Mouse (Mus musculus): ENCODE results near the gene Shcbp1l. TPM values are rescaled to one million over a fixed set of nuclear protein-coding genes. Genes with fewer than 3 reads are reported as not detected.

Shcbp1l gene
- total and polyA plus RNA-seq, 3 experiments: 0.59 to 1.6 TPM; not detected in 1

- DNase-seq (ENCODE audit: extremely low read depth): no peak
- Histone ChIP-seq H3K36me3 (replicated peaks in 1 of 2; ENCODE audit: control insufficient read depth in 1 of 2, insufficient read depth in 1 of 2, low read length in 1 of 2) (no peaks in the 10 kb centered on the region), H3K27ac (ENCODE audit: insufficient read depth, low read depth) (no peak overlapping the region), H3K4me2 (ENCODE audit: insufficient read depth, low read depth, poor library complexity, severe bottlenecking) (0 out of 2 replicates have a peak overlapping the region, but pooled peaks have one; percentile 2), H3K79me2 (replicated peaks; ENCODE audit: control insufficient read depth, extremely low read depth, insufficient read depth, poor library complexity, severe bottlenecking) (no peaks in the 10 kb centered on the region), H3K27me3 (replicated peaks) (no peaks in the 10 kb centered on the region), H3K4me3 (replicated peaks in 1 of 3; ENCODE audit: low read depth in 2 of 3, low read length in 2 of 3, poor library complexity in 1 of 3) (no peak overlapping the region), H3K4me1 (ENCODE audit: control insufficient read depth in 1 of 2, insufficient read depth in 2 of 2) (0 out of 4 replicates have a peak, but pooled peaks cover 0 to 2% of the 10 kb centered on the region in 2 experiments), H3K9me3 (replicated peaks; ENCODE audit: low read length) (no peaks in the 10 kb centered on the region), H3K9ac (ENCODE audit: insufficient read depth, low read depth) (no peak overlapping the region)
- dilution Hi-C loops (cut with MboI; ENCODE audit: extremely low pct_ligation_motif_present, extremely low pct_unique_long_range_greater_than_20kb, low sequenced_read_pairs) (no loop called here), in situ Hi-C loops (cut with MboI; ENCODE audit: low pct_ligation_motif_present, low pct_unique_long_range_greater_than_20kb, low sequenced_read_pairs) (loop anchor here (25.0 kb wide), 2 partner anchors 591 to 841 kb away; no protein-coding TSS in a partner anchor)
- TF ChIP-seq MAX (IDR thresholded peaks at IDR 0.05; ENCODE audit: low read length) (no peak), USF1 (IDR thresholded peaks at IDR 0.05; ENCODE audit: low read depth, low read length) (peak; percentile 43)
Observed at GRCm38 (mm10) chr1:153378587-153378986, 46.4 kb upstream of the Shcbp1l start.

GRCm38 (mm10) chr1:153379832-153380231 is 45.1 kb upstream of the Shcbp1l start:
- Histone ChIP-seq H3K9me3 (replicated peaks; ENCODE audit: low read length) (no peaks in the 10 kb centered on the region), H3K9ac (ENCODE audit: insufficient read depth, low read depth) (no peak overlapping the region), H3K4me1 (ENCODE audit: control insufficient read depth in 1 of 2, insufficient read depth in 2 of 2) (0 out of 4 replicates have a peak, but pooled peaks cover 0 to 2% of the 10 kb centered on the region in 2 experiments), H3K4me2 (ENCODE audit: insufficient read depth, low read depth, poor library complexity, severe bottlenecking) (no peak overlapping the region), H3K4me3 (replicated peaks in 1 of 3; ENCODE audit: low read depth in 2 of 3, low read length in 2 of 3, poor library complexity in 1 of 3) (no peak overlapping the region), H3K27me3 (replicated peaks) (peaks cover under 1% of the 10 kb centered on the region), H3K79me2 (replicated peaks; ENCODE audit: control insufficient read depth, extremely low read depth, insufficient read depth, poor library complexity, severe bottlenecking) (no peaks in the 10 kb centered on the region), H3K36me3 (replicated peaks in 1 of 2; ENCODE audit: control insufficient read depth in 1 of 2, insufficient read depth in 1 of 2, low read length in 1 of 2) (no peaks in the 10 kb centered on the region), H3K27ac (ENCODE audit: insufficient read depth, low read depth) (no peak overlapping the region)
- in situ Hi-C loops (cut with MboI; ENCODE audit: low pct_ligation_motif_present, low pct_unique_long_range_greater_than_20kb, low sequenced_read_pairs) (loop anchor here (10.0 to 25.0 kb wide), 3 partner anchors 275 to 843 kb away; no protein-coding TSS in a partner anchor), dilution Hi-C loops (cut with MboI; ENCODE audit: extremely low pct_ligation_motif_present, extremely low pct_unique_long_range_greater_than_20kb, low sequenced_read_pairs) (no loop called here)
- no peak for DNase-seq (ENCODE audit: extremely low read depth)
- no peak for TF ChIP-seq USF2 (conservative IDR thresholded peaks at IDR 0.05; ENCODE audit: low read depth, low read length)
- no peak for TF ChIP-seq MYC (IDR thresholded peaks at IDR 0.05; ENCODE audit: low read depth, low read length)
- no peak for TF ChIP-seq NELFE (IDR thresholded peaks at IDR 0.05; ENCODE audit: low read depth, low read length)
- no peak for TF ChIP-seq ZKSCAN1 (IDR thresholded peaks at IDR 0.05; ENCODE audit: borderline replicate concordance, low read depth, low read length)
- no peak for TF ChIP-seq USF1 (IDR thresholded peaks at IDR 0.05; ENCODE audit: low read depth, low read length)
- TF ChIP-seq HCFC1 (IDR thresholded peaks at IDR 0.05; ENCODE audit: low read depth, low read length): no peak
- no peak for TF ChIP-seq MAX (IDR thresholded peaks at IDR 0.05; ENCODE audit: low read length)
- TF ChIP-seq ZC3H11A (IDR thresholded peaks at IDR 0.05; ENCODE audit: low read depth, low read length): no peak
- TF ChIP-seq TBP (conservative IDR thresholded peaks at IDR 0.05; ENCODE audit: low read depth, low read length): no peak
- TF ChIP-seq SIN3A (IDR thresholded peaks at IDR 0.05; ENCODE audit: low read length): no peak
- TF ChIP-seq JUND (conservative IDR thresholded peaks at IDR 0.05; ENCODE audit: low read depth, low read length): no peak
- no peak for TF ChIP-seq ELF1 (IDR thresholded peaks at IDR 0.05; ENCODE audit: low read depth, low read length)
- TF ChIP-seq MXI1 (IDR thresholded peaks at IDR 0.05; ENCODE audit: low read depth, low read length): no peak
- no peak for TF ChIP-seq GABPA (IDR thresholded peaks at IDR 0.05; ENCODE audit: insufficient replicate concordance, low read depth, low read length)
- TF ChIP-seq ZMIZ1 (IDR thresholded peaks at IDR 0.05; ENCODE audit: low read depth, low read length): no peak
- no peak for TF ChIP-seq MAZ (IDR thresholded peaks at IDR 0.05; ENCODE audit: low read depth, low read length)
